Mouse (Mus musculus) cerebellum, postnatal 25 days (tissue): ENCODE measurements around the gene Hsd11b1.
"Not testable (repeated sequence)": the region's sequence is repeated elsewhere in the genome, so short reads cannot be mapped to it uniquely, and the experiment has no call there.

Experiments
- DNase-seq, 2 experiments: peaks; one replicate each; pipeline ENCODE4 v3.0.0; 2021; ENCODE audit warnings: mixed read lengths in 2 of 2

Gene Hsd11b1

DNA sequence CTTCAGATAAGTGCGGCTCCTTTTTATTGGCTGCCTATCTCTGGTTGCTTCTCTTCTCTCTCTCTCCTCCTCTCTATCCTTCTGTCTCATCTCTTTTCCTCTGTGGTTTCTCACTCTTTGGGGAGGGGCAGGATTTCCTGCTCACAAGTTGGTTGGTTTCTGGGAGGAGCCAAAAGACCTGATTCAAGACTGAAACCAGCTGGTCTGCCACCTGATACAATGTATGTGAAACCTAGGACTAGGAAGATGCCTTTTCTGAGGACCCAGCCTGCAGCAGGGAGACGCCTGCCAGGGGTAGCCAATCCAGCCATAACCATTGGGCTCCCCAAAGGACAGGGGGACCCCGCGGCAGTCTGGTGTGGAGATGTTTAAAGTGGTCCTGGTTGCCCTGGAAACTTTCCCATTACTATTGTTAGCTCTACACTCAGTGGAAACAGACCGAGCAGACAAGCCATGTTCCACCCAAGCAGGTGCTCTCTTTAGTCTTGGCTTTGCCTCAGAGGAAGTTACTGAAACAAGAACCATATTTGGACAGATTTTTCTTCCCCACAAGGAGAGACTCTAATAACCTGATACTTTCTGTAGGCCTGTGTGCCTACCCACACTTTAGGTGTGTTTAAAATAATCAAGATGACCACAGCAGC lies at the start of gene Hsd11b1:
Hsd11b1 (minus strand) TSS at position 121 of the 644 bp plus-strand sequence.
- DNase-seq, result no peak

- DNase-seq, result no peak
These were observed 47.7 kb upstream of the Hsd11b1 start for GRCm38 (mm10) chr1:193311596-193311995.

DNA sequence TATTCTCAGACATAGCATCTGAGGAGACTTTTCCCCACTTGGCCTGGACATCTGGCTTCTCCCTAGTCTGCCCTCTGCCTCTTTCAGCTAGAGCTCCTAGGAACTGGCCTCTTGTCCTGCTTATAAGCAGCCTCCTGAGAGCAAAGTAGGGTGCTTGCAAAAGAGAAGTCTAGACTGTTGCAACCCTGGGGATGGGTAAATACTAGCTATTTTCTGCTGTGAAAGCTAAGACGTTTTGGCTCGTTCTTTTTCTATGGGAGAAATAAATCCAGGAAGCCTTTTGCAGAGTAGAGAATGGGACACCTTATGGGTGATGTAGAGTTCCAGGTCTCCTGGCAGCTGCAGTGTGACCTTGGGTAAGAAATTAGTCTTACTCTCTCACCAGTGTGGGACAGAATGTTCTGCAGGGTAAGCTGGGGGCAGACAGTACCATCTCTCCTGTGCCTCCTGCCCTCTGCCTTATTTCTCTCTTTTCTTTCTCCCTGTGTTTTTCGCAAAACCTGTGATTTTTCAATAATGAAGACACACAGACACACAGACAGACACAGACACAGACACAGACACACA lies 46.7 kb upstream of the Hsd11b1 start:
- DNase-seq, result no peak

GRCm38 (mm10) chr1:193309785-193310518 lies 46.1 kb upstream of the Hsd11b1 start:
- no peak for DNase-seq

- DNase-seq, result no peak
These were observed 43.0 kb upstream of the Hsd11b1 start for GRCm38 (mm10) chr1:193306832-193307231.

- DNase-seq, result peak; percentile 78 to 79
These were observed 41.5 kb upstream of the Hsd11b1 start for GRCm38 (mm10) chr1:193305386-193305785.

- DNase-seq, result no peak
These were observed 39.2 kb upstream of the Hsd11b1 start for GRCm38 (mm10) chr1:193303096-193303495.

DNA sequence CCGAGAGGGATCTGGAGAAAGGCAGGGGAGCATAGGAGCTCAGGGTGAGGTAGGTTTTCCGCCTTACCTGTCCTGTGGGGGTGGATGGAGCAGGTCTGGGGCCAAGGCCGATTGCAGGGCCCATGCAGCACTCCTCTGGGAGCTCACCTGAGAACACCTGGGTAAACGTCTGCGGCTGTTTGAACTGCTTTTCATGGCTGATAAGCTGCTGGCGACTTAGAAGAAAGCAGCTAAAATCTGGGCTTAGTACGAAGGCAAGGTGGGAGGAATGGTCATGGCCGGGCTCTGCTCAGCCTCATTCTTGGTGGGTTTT lies 38.2 kb upstream of the Hsd11b1 start:
- no peak for DNase-seq

GRCm38 (mm10) chr1:193301216-193302092 lies 37.6 kb upstream of the Hsd11b1 start:
- DNase-seq, result peak; percentile 61 to 79

GRCm38 (mm10) chr1:193299995-193300394 lies 36.1 kb upstream of the Hsd11b1 start:
- DNase-seq, result no peak

GRCm38 (mm10) chr1:193298141-193298765 lies 34.4 kb upstream of the Hsd11b1 start:
- DNase-seq, result no peak

DNA sequence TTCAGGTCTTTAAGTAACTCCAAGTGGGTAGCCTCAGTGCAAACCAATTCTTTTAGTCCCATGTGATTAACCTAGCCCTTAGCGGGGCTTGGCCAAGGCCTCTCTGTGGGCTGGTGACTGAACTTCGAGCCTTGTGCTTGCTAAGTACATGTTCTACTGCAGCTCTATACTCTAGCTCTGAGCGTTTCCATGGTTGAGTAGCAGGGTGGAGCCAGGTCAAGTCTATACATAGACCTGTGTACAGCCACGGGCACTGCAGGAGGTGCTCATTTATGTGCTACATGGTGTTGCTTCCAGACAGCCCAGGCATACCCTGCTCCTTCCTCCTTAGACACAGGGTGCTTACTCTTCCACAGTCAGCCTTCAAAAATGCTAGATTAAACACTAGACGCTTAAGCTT lies 32.0 kb upstream of the Hsd11b1 start:
- DNase-seq, result no peak

DNA sequence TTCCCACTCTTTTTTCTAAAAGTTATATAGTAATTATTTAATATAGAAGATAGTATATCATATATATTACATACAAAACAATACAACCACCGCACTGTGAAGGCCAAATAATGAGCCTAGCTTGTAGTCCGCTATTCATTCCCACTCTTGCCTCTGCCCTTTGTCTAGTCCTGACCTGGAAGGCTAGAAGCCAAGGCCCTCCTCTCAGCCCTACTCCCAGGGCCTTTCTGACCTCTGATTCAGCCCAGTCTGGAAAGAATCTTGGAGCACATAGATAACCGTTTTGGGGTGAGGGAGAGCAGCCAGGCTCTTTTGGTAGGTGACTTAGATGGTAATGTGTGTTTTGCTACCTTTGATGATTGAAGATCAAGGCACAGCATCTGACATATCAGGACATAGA lies 30.1 kb upstream of the Hsd11b1 start:
- no peak for DNase-seq

GRCm38 (mm10) chr1:193293039-193293438 lies 29.2 kb upstream of the Hsd11b1 start:
- DNase-seq, result no peak

DNA sequence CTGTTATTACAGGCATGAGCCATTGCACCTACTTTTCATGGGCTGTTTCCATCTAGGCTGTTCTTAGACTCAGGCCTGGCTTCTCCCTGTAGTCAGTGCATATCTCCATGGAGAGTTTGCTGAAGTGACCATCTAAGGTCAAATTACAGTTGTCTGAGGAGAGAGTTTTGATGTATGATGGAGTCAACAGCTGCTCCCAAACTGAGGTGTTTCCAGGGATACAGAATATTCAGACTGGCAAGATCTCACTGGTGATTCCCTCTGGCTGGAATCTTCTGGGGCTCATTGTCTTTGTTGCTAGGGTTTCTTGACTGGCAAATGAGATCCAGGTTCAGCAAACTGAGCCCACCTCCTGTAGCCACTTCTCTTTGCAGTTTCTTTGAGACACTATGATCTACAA lies 26.8 kb upstream of the Hsd11b1 start:
- DNase-seq, result no peak

DNA sequence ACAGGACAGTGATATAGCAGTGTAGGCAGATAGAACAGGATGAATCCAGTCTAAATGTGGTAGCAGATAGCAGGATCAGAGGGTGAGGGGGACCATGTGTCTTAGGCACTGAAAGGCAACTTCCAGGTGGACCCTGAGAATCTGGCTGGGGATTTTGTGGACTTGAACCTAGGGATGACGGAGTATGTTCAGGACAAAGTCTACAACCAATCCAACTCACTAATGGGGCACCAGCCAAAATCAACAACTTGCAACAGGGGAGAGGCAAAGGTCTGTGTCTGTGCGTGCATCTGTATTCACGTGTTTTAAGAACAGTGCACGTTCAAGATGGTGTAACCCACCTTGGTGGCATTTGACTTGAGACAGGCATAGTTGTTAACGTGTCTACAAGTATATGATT lies 26.0 kb upstream of the Hsd11b1 start:
- no peak for DNase-seq

DNA sequence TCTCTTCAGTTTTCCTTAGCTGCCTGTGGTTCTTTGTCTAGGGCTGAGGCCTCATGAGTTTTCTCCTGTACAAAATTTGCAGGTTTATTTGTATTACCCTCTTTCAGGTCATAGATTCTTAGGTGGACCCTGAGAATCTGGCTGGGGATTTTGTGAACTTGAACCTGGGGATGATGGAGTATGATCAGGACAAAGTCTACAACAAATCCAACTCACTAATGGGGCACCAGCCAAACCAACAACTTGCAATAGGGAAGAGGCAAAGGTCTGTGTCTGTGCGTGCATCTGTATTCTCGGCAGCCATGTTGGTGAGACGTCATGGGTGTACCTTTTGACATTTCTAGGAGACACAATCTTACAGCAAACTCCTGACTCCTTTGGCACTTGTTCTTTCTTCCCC lies 25.2 kb upstream of the Hsd11b1 start:
- no peak for DNase-seq

- no peak for DNase-seq
These were observed 23.7 kb upstream of the Hsd11b1 start for GRCm38 (mm10) chr1:193287578-193287977.

DNA sequence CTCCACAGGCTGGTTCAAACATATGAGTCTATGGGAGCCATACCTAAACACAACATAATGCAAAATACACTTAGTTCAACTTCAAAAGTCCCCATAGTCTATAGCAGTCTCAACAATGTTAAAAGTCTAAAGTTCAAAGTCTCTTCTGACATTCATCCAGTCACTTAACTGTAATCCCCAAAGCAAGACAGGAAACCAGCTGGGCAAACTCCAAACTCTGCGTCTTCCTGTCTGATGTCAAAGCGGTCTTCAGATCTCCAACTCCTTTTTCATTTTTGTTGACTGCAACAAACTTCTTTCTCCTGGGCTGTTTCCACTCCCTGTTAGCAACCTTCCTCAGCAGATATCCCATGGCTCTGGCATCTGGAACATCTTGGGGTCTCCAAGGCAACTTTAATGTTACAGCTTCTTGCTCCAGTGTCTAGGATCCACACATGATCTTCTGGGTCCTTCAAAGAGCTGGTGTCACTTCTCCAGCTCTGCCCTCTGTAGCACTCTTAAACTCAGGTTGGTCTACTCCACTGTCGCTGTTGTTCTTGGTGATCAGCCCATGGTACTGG lies 22.0 kb upstream of the Hsd11b1 start:
- not testable (repeated sequence) for DNase-seq

- DNase-seq, result no peak
These were observed 20.4 kb upstream of the Hsd11b1 start for GRCm38 (mm10) chr1:193284228-193284779.

DNA sequence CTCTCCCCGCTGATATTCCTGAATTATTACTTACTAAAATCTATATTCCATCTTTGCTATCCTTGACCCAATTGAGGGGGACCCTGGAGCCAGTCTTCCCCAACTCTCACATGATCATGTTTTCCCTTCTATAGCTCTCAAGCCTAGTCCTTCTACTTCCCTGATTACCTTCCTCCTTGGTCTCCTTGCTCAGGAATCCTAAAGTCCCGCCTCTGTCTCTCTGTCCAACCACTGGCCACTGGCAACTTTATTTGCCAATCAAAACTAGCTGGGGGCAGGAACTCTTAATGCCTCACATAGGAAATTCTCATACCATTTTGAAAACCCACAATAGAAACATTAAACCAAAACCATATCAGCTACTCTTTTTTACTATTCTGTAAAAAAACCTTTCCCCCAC lies 17.5 kb upstream of the Hsd11b1 start:
- no peak for DNase-seq

DNA sequence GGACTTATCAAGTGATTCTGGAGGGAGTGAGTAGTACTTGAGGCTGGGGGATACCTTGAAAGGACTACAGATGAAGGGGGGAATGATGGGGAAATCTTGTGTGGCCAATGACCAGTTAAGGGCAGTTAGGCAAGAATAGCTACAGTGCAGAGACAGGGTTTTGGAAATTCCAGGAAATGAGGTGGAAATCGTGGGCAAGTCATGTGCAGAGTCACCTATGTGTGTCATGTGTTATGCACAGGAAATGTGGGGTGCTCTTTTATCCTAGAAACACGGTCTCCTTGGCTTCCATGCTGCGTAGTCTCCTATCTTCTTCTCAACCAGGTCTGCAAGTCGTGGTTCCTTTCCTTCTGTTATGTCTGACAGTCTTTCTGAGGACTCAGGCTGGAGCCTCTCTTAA lies 15.6 kb upstream of the Hsd11b1 start:
- DNase-seq, result no peak
